Mouse (Mus musculus) ES-Bruce4 (cell line): ENCODE results near the gene Plvap. TPM values are rescaled to one million over a fixed set of nuclear protein-coding genes. Genes with fewer than 3 reads are reported as not detected.
"Not testable (repeated sequence)": the region's sequence is repeated elsewhere in the genome, so short reads cannot be mapped to it uniquely, and the experiment has no call there.

Experiments
- H3K27ac ChIP-seq: 2 replicates; pipeline ENCODE4 v1.5.1; 2012; ENCODE audit warnings: low read length, inconsistent platforms; ENCODE audit not compliant: insufficient read depth
- H3K27me3 ChIP-seq: 2 replicates; pipeline ENCODE4 v1.6.1; 2012; ENCODE audit warnings: mild to moderate bottlenecking, low read length, inconsistent platforms; ENCODE audit not compliant: control insufficient read depth, poor library complexity, insufficient read depth, severe bottlenecking
- H3K36me3 ChIP-seq: 2 replicates; pipeline ENCODE4 v1.6.1; 2012; ENCODE audit warnings: inconsistent platforms, mild to moderate bottlenecking, low read length, moderate library complexity; ENCODE audit not compliant: control insufficient read depth, poor library complexity, insufficient read depth, severe bottlenecking
- H3K4me1 ChIP-seq: one replicate; pipeline ENCODE4 v1.8.1; 2011; ENCODE audit warnings: low read length; ENCODE audit not compliant: control insufficient read depth, insufficient read depth
- H3K4me3 ChIP-seq: 2 replicates; pipeline ENCODE4 v1.5.1; 2011; ENCODE audit warnings: low read depth, mild to moderate bottlenecking, low read length
- H3K9ac ChIP-seq: 2 replicates; pipeline ENCODE4 v1.6.1; 2012; ENCODE audit warnings: low read depth, mild to moderate bottlenecking, inconsistent platforms; ENCODE audit not compliant: poor library complexity, severe bottlenecking
- H3K9me3 ChIP-seq: replicated peaks from 2 replicates; pipeline ENCODE4 v1.6.1; 2012; ENCODE audit warnings: mild to moderate bottlenecking, low read length, inconsistent platforms; ENCODE audit not compliant: control insufficient read depth, poor library complexity, insufficient read depth, severe bottlenecking
- CTCF ChIP-seq: IDR thresholded peaks from one replicate; pipeline ENCODE4 v1.8.1; 2011; ENCODE audit warnings: low read depth, low read length
- EP300 ChIP-seq: IDR thresholded peaks from 2 replicates; pipeline ENCODE4 v1.6.1; 2011; ENCODE audit warnings: low read depth, low read length; ENCODE audit not compliant: insufficient read depth
- POLR2A ChIP-seq: IDR thresholded peaks from one replicate; pipeline ENCODE4 v1.8.1; 2011; ENCODE audit warnings: low read length; ENCODE audit not compliant: insufficient read depth
- polyA plus RNA-seq: library from polyadenylated mRNA; stranded (reverse); fragments of >200 nt; gene quantifications from 2 replicates; pipeline ENCODE4 v1.2.4, GENCODE M21; 2011; ENCODE audit warnings: low read depth; ENCODE audit not compliant: missing spikeins, insufficient read depth, insufficient read length

Plvap gene
- polyA plus RNA-seq, 1 experiment, result 4.4 TPM

- TF ChIP-seq EP300 (0 out of 2 replicates have a peak, but pooled peaks have one; percentile 22), CTCF (peak; percentile 43)
Observed at GRCm38 (mm10) chr8:71530735-71531467, 19.3 kb upstream of the Plvap start.

DNA sequence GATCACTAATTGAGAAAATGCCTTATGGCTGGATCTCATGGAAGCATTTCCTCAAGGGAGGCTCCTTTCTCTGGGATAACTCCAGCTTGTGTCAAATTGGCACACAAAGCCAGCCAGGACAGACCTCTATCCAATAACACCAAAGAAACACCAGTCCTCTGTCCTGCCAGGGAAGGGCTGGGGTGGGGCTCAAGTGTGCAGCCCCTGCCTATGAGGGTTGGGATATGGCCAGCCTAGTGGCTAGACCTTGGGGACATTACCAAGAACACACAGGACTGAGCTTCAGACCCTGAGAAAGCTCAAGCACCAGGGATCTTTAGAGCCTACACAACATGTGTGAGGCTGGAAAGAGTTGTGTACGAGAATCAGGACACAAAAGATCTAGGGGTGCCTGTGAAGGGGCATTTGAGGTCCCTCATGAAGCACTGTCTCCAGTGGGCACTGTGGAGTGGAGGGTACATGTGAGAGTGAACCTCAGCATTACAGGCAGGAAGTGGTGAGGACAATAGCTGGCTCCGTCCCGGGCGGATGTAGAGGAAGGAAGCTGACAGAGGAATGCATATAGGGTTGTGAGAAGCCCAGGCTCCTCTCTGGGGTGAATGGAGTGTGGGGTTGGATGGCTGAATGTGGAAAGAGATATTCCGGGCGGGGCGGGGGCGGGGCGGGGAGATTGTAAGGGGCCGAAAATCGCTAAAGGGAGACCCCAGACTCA lies 17.0 kb upstream of the Plvap start:
- no peak overlapping the region for H3K9ac ChIP-seq
- no peak overlapping the region for H3K27ac ChIP-seq
- H3K9me3 ChIP-seq, result no peaks in the 10 kb centered on the region
- peaks cover 5% of the 10 kb centered on the region for H3K4me1 ChIP-seq
- no peaks in the 10 kb centered on the region for H3K36me3 ChIP-seq
- no peak for TF ChIP-seq EP300
- no peak for TF ChIP-seq CTCF
- TF ChIP-seq POLR2A, result no peak
- no peak overlapping the region for H3K4me3 ChIP-seq
- peaks cover 3% of the 10 kb centered on the region; the same call in 1 of the 2 replicates for H3K27me3 ChIP-seq

More at GRCm38 (mm10) chr8:71530735-71531467, 19.3 kb upstream of the Plvap start:
- H3K9ac ChIP-seq, result peak overlapping the region; percentile 62
- H3K27me3 ChIP-seq, H3K36me3 ChIP-seq, H3K9me3 ChIP-seq, H3K4me1 ChIP-seq: not testable (repeated sequence)
- H3K4me3 ChIP-seq, result 0 out of 2 replicates have a peak overlapping the region, but pooled peaks have one; percentile 17
- peak overlapping the region; percentile 86 for H3K27ac ChIP-seq

DNA sequence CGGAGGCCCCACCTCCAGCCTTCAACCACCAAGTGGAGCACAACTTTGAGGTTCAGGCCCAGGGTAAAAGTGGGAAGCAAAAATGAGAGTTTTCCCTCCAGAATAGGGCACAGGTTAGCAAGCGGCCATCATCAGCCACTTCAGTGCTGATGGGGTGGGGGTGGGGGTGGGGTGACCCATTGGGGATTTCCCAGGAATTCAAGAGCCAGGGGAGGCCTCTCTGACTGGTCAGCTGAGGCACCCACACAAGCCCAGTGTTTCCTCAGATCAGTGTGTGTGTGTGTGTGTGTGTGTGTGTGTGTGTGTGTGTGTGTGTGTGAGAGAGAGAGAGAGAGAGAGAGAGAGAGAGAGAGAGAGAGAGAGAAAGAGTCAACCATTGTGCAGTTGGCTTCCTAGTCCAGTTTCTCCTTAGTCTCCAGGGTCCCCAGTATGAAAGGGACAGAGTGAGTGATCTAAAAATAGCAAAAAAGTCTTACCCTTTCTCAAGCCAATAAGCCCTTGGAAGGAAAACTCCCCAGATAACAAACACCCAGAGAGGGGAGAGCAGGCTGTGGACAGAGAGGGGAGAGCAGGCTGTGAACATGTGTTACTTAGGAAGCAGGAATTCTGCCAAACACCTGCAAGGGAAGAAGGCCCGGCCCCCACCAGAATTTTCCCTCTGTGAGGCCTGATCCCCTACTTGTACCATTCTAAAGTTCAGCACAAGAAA lies 15.8 kb upstream of the Plvap start:
- H3K27ac ChIP-seq, result peak overlapping the region; percentile 28; the same call in 1 of the 2 replicates
- peaks cover 3% of the 10 kb centered on the region for H3K4me1 ChIP-seq
- H3K9ac ChIP-seq, result 0 out of 2 replicates have a peak overlapping the region, but pooled peaks have one; percentile 4
- H3K36me3 ChIP-seq, result no peaks in the 10 kb centered on the region
- TF ChIP-seq CTCF, result no peak
- no peak for TF ChIP-seq EP300
- TF ChIP-seq POLR2A, result no peak
- H3K27me3 ChIP-seq, result peaks cover 3% of the 10 kb centered on the region; the same call in 1 of the 2 replicates
- no peaks in the 10 kb centered on the region for H3K9me3 ChIP-seq
- H3K4me3 ChIP-seq, result no peak overlapping the region

- Histone ChIP-seq H3K9ac (peak overlapping the region; percentile 86), H3K4me3 (no peak overlapping the region), H3K27ac (peak overlapping the region; percentile 42), H3K27me3 (peaks cover 3% of the 10 kb centered on the region; the same call in 1 of the 2 replicates), H3K36me3 (no peaks in the 10 kb centered on the region), H3K9me3 (no peaks in the 10 kb centered on the region), H3K4me1 (peaks cover 3% of the 10 kb centered on the region)
- TF ChIP-seq POLR2A (no peak), EP300 (peak; percentile 92)
Observed at GRCm38 (mm10) chr8:71526272-71526671, 14.7 kb upstream of the Plvap start.

- no peak for TF ChIP-seq EP300
- TF ChIP-seq POLR2A, result no peak
- no peak for TF ChIP-seq CTCF
- H3K9ac ChIP-seq, result peak within 1 kb of the TSS; percentile 86
- H3K27me3 ChIP-seq, result peaks cover 3% of the 10 kb centered on the region; the same call in 1 of the 2 replicates
- H3K36me3 ChIP-seq, result no peaks in the 10 kb centered on the region
- H3K4me3 ChIP-seq, result peak within 1 kb of the TSS; percentile 17
- peak within 1 kb of the TSS; percentile 42 for H3K27ac ChIP-seq
- no peaks in the 10 kb centered on the region for H3K9me3 ChIP-seq
- H3K4me1 ChIP-seq, result peaks cover 3% of the 10 kb centered on the region
Observed at GRCm38 (mm10) chr8:71525226-71526050, 13.9 kb upstream of the Plvap start, which contains the start of gene Ccdc194. Ccdc194 (minus strand) TSS chr8:71525711.
